Mouse (Mus musculus): ENCODE data around the gene Chgb.
A peak's percentile ranks its signal among the peaks of the same experiment; 100 is the strongest.

The Chgb gene

GRCm38 (mm10) chr2:132780978-132781377, at the start of gene Chgb:
TSS of gene Chgb (plus strand) at chr2:132781278.
- DNase-seq (ENCODE audit: low spot score in 2 of 2): no peak

- DNase-seq (ENCODE audit: low spot score in 2 of 2): no peak
Observed at GRCm38 (mm10) chr2:132732940-132733339, 48.1 kb upstream of the Chgb start.

- DNase-seq (ENCODE audit: low spot score in 2 of 2): no peak
Observed at GRCm38 (mm10) chr2:132733603-132734573, 47.2 kb upstream of the Chgb start.

- DNase-seq (ENCODE audit: low spot score in 2 of 2): no peak
Observed at GRCm38 (mm10) chr2:132738816-132739432, 42.2 kb upstream of the Chgb start.

GRCm38 (mm10) chr2:132741862-132742347, 39.2 kb upstream of the Chgb start:
- DNase-seq (ENCODE audit: low spot score in 2 of 2): no peak

GRCm38 (mm10) chr2:132744866-132745265, 36.2 kb upstream of the Chgb start:
- no peak for DNase-seq (ENCODE audit: low spot score in 2 of 2)

- no peak for DNase-seq (ENCODE audit: low spot score in 2 of 2)
Observed at GRCm38 (mm10) chr2:132746108-132746507, 35.0 kb upstream of the Chgb start.

- no peak for DNase-seq (ENCODE audit: low spot score in 2 of 2)
Observed at GRCm38 (mm10) chr2:132750726-132751125, 30.4 kb upstream of the Chgb start.

GRCm38 (mm10) chr2:132751141-132752066, 29.7 kb upstream of the Chgb start:
- DNase-seq (ENCODE audit: low spot score in 2 of 2): no peak

GRCm38 (mm10) chr2:132752398-132752797, 28.7 kb upstream of the Chgb start:
- no peak for DNase-seq (ENCODE audit: low spot score in 2 of 2)

- DNase-seq (ENCODE audit: low spot score in 2 of 2): no peak
Observed at GRCm38 (mm10) chr2:132753137-132753536, 27.9 kb upstream of the Chgb start.

- no peak for DNase-seq (ENCODE audit: low spot score in 2 of 2)
Observed at GRCm38 (mm10) chr2:132757911-132758310, 23.2 kb upstream of the Chgb start.

GRCm38 (mm10) chr2:132770822-132771221, 10.3 kb upstream of the Chgb start:
- no peak for DNase-seq (ENCODE audit: low spot score in 2 of 2)

- peak; percentile 57 to 83 for DNase-seq (ENCODE audit: low spot score in 2 of 2)
Observed at GRCm38 (mm10) chr2:132781439-132782068, 476 bp downstream of the Chgb start.

GRCm38 (mm10) chr2:132784039-132784438, 3.0 kb downstream of the Chgb start:
- DNase-seq (ENCODE audit: low spot score in 2 of 2): no peak

- no peak for DNase-seq (ENCODE audit: low spot score in 2 of 2)
Observed at GRCm38 (mm10) chr2:132793441-132794203, 12.5 kb downstream of the Chgb start.

- no peak for DNase-seq (ENCODE audit: low spot score in 2 of 2)
Observed at GRCm38 (mm10) chr2:132794204-132794586, 13.1 kb downstream of the Chgb start.

GRCm38 (mm10) chr2:132802976-132803375, 21.9 kb downstream of the Chgb start:
- DNase-seq (ENCODE audit: low spot score in 2 of 2): no peak

GRCm38 (mm10) chr2:132815608-132816314, 34.7 kb downstream of the Chgb start, which contains the start of the genes Trmt6 and Mcm8:
TSS of gene Trmt6 (minus strand) at chr2:132816055.
TSS of gene Mcm8 (plus strand) at chr2:132816141.
- peak; percentile 71 to 94 for DNase-seq (ENCODE audit: low spot score in 2 of 2)

- DNase-seq (ENCODE audit: low spot score in 2 of 2): no peak
Observed at GRCm38 (mm10) chr2:132841071-132841470, 60.0 kb downstream of the Chgb start.
